In the genomic region with DNA sequence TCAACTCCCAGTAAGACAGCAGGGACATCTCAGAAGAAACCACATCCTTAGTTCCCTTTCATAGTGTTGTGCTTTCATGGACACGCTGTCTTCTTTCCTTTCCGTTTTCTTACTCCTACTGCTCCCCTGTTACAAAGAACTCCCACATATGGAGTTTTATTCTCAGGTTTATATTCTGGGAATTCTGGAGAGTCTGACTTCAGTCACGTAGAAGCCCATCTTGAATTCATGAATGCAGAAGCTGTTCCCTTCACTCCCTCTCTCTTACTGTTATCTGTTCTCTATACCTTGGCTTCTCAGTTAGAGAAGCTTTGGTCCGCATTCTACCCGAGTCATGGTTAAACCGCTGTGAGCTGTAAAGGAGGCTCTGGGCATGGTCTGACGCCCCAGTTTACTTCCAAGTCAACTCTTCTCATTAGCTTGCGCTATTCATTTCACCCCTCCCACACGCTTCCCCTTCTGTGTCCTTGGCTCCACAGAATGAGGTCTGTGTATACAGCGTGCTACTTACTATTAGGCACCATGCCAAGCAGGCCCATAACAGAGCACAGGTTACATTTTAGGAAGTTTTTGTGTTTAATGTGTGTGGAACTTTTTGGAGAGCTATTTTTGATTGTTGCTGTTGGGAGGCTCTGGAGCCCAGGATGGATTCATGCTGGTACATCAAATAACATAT, we compare ENCODE assay signal across 13 mouse cellular contexts.
A peak's percentile ranks its signal among the peaks of the same experiment; 100 is the strongest.
DNase-seq lines count a peak whose midpoint lies in the region; ATAC-seq and TF ChIP-seq lines count a peak whose summit lies in the region.
"Had no signal": no experiment of that assay in that cellular context is flagged by ENCODE, and none has a peak within 500 bp of the region (broad histone marks: within the 10 kb centered on the region; RNA-seq: fewer than 3 reads in every experiment).

No protein-coding gene starts in this region.

- 64% methylated on average over 10 of the region's 10 CpGs for WGBS in intestine, embryonic 15.5 days
- 66% methylated on average over 10 of the region's 10 CpGs for WGBS in intestine, postnatal 0 days
- 56% methylated on average over 10 of the region's 10 CpGs for WGBS in lung, postnatal 0 days
- WGBS in lung, adult 2 months: 60% methylated on average over 10 of the region's 10 CpGs
- 69% methylated on average over 10 of the region's 10 CpGs for WGBS in embryonic facial prominence, embryonic 15.5 days
- WGBS in neural tube, embryonic 13.5 days: 71% methylated on average over 10 of the region's 10 CpGs

- H3K27me3 ChIP-seq in intestine, embryonic 15.5 days (replicated peaks): no peaks in the 10 kb centered on the region
- H3K27me3 ChIP-seq in intestine, postnatal 0 days (replicated peaks; ENCODE audit: control insufficient read depth, insufficient read depth, low read length): no peaks in the 10 kb centered on the region
- H3K27me3 ChIP-seq in lung, postnatal 0 days (replicated peaks; ENCODE audit: insufficient read depth, low read length): no peaks in the 10 kb centered on the region
- no peaks in the 10 kb centered on the region for H3K27me3 ChIP-seq in embryonic facial prominence, embryonic 15.5 days
- H3K27me3 ChIP-seq in neural tube, embryonic 13.5 days: no peaks in the 10 kb centered on the region

- no peak overlapping the region for H3K4me2 ChIP-seq in intestine, embryonic 15.5 days (replicated peaks)
- H3K4me2 ChIP-seq in intestine, postnatal 0 days (replicated peaks; ENCODE audit: low read depth): no peak overlapping the region
- H3K4me2 ChIP-seq in lung, postnatal 0 days (replicated peaks; ENCODE audit: low read depth, low read length): no peak overlapping the region
- no peak overlapping the region for H3K4me2 ChIP-seq in embryonic facial prominence, embryonic 15.5 days (replicated peaks)
- no peak overlapping the region for H3K4me2 ChIP-seq in neural tube, embryonic 13.5 days

- 0 out of 2 replicates have a peak, but pooled peaks have one; percentile 61 for ATAC-seq in intestine, embryonic 15.5 days
- ATAC-seq in intestine, postnatal 0 days: no peak
- ATAC-seq in lung, postnatal 0 days: peak; percentile 26; the same call in 1 of the 2 replicates
- peak; percentile 60 for ATAC-seq in embryonic facial prominence, embryonic 15.5 days (ENCODE audit: insufficient number of reproducible peaks, low FRiP score, low TSS enrichment, low read depth)
- ATAC-seq in neural tube, embryonic 13.5 days (ENCODE audit: low read depth): 0 out of 2 replicates have a peak, but pooled peaks have one; percentile 63

- H3K4me1 ChIP-seq in intestine, embryonic 15.5 days (replicated peaks): no peaks in the 10 kb centered on the region
- no peaks in the 10 kb centered on the region for H3K4me1 ChIP-seq in intestine, postnatal 0 days (replicated peaks; ENCODE audit: control insufficient read depth, insufficient read depth, low read length)
- no peaks in the 10 kb centered on the region for H3K4me1 ChIP-seq in lung, postnatal 0 days (ENCODE audit: insufficient read depth, low read depth, low read length)
- H3K4me1 ChIP-seq in lung, adult 2 months (ENCODE audit: control insufficient read depth, insufficient read depth, low read length): no peaks in the 10 kb centered on the region
- peaks cover 6% of the 10 kb centered on the region; the same call in 1 of the 2 replicates for H3K4me1 ChIP-seq in embryonic facial prominence, embryonic 15.5 days
- H3K4me1 ChIP-seq in neural tube, embryonic 13.5 days (replicated peaks): peaks cover 17% of the 10 kb centered on the region

- TF ChIP-seq EP300 in lung, postnatal 0 days (IDR thresholded peaks at IDR 0.05): no peak

- no peak for DNase-seq in lung, postnatal 0 days (ENCODE audit: low spot score)
- DNase-seq in lung, adult 2 months: no peak
- no peak for DNase-seq in cerebellum, postnatal 36 days
- DNase-seq in cerebellum, adult 9-10 months: no peak
- DNase-seq: heart, postnatal 10 days; kidney, adult 8-10 months; right cerebral cortex, postnatal 4 days had no signal

- H3K4me3 ChIP-seq in intestine, embryonic 15.5 days (replicated peaks): no peak overlapping the region
- H3K4me3 ChIP-seq in intestine, postnatal 0 days (ENCODE audit: low read depth, low read length): no peak overlapping the region
- no peak overlapping the region for H3K4me3 ChIP-seq in lung, postnatal 0 days (ENCODE audit: low read depth, low read length)
- no peak overlapping the region for H3K4me3 ChIP-seq in lung, adult 2 months (replicated peaks; ENCODE audit: extremely low read depth, low read depth, low read length)
- no peak overlapping the region for H3K4me3 ChIP-seq in embryonic facial prominence, embryonic 15.5 days (replicated peaks)
- H3K4me3 ChIP-seq in neural tube, embryonic 13.5 days: no peak overlapping the region
- H3K4me3 ChIP-seq: midbrain, embryonic 10.5 days had no signal

- H3K9ac ChIP-seq in intestine, embryonic 15.5 days: no peak overlapping the region
- no peak overlapping the region for H3K9ac ChIP-seq in intestine, postnatal 0 days (ENCODE audit: low read depth, low read length)
- no peak overlapping the region for H3K9ac ChIP-seq in lung, postnatal 0 days (replicated peaks; ENCODE audit: low read depth)
- H3K9ac ChIP-seq in embryonic facial prominence, embryonic 15.5 days: no peak overlapping the region
- no peak overlapping the region for H3K9ac ChIP-seq in neural tube, embryonic 13.5 days
- H3K9ac ChIP-seq: liver, embryonic 14.5 days had no signal

- H3K36me3 ChIP-seq in intestine, embryonic 15.5 days: no peaks in the 10 kb centered on the region
- no peaks in the 10 kb centered on the region for H3K36me3 ChIP-seq in intestine, postnatal 0 days (ENCODE audit: control insufficient read depth, insufficient read depth)
- H3K36me3 ChIP-seq in lung, postnatal 0 days (ENCODE audit: insufficient read depth, low read length): no peaks in the 10 kb centered on the region
- H3K36me3 ChIP-seq in embryonic facial prominence, embryonic 15.5 days: no peaks in the 10 kb centered on the region
- no peaks in the 10 kb centered on the region for H3K36me3 ChIP-seq in neural tube, embryonic 13.5 days
- H3K36me3 ChIP-seq: midbrain, embryonic 10.5 days had no signal

- no peak for TF ChIP-seq POLR2A in lung, adult 2 months (IDR thresholded peaks at IDR 0.05; ENCODE audit: borderline replicate concordance, extremely low read depth, low read depth, low read length)

- TF ChIP-seq CTCF in intestine, postnatal 0 days (IDR thresholded peaks at IDR 0.05; ENCODE audit: low read depth): no peak
- no peak for TF ChIP-seq CTCF in lung, postnatal 0 days (IDR thresholded peaks at IDR 0.05)
- no peak for TF ChIP-seq CTCF in lung, adult 2 months (IDR thresholded peaks at IDR 0.05; ENCODE audit: insufficient read depth, low read length)

- H3K27ac ChIP-seq in intestine, embryonic 15.5 days: no peak overlapping the region
- no peak overlapping the region for H3K27ac ChIP-seq in intestine, postnatal 0 days (ENCODE audit: low read depth, low read length)
- no peak overlapping the region for H3K27ac ChIP-seq in lung, postnatal 0 days (ENCODE audit: low read length)
- no peak overlapping the region for H3K27ac ChIP-seq in embryonic facial prominence, embryonic 15.5 days (replicated peaks)
- H3K27ac ChIP-seq in neural tube, embryonic 13.5 days (replicated peaks): no peak overlapping the region
- H3K27ac ChIP-seq: liver, embryonic 14.5 days; midbrain, embryonic 10.5 days had no signal

- no peaks in the 10 kb centered on the region for H3K9me3 ChIP-seq in intestine, embryonic 15.5 days
- H3K9me3 ChIP-seq in intestine, postnatal 0 days (ENCODE audit: control insufficient read depth): no peaks in the 10 kb centered on the region
- H3K9me3 ChIP-seq in lung, postnatal 0 days (ENCODE audit: low read length): no peaks in the 10 kb centered on the region
- no peaks in the 10 kb centered on the region for H3K9me3 ChIP-seq in embryonic facial prominence, embryonic 15.5 days (replicated peaks)
- H3K9me3 ChIP-seq in neural tube, embryonic 13.5 days: no peaks in the 10 kb centered on the region
- H3K9me3 ChIP-seq: midbrain, embryonic 10.5 days had no signal
